Mouse (Mus musculus): ENCODE measurements around the gene Zswim9. TPM values are rescaled to one million over a fixed set of nuclear protein-coding genes. Genes with fewer than 3 reads are reported as not detected.

The Zswim9 gene
- polyA plus RNA-seq, 1 experiment, result 9.0 TPM

GRCm38 (mm10) chr7:13271704-13272103 lies 6.8 kb downstream of the Zswim9 start:
- no peak overlapping the region for H3K27ac ChIP-seq (ENCODE audit: insufficient read depth, low read length)
- H3K4me3 ChIP-seq (ENCODE audit: insufficient read depth, low read length), result no peak overlapping the region
- no peaks in the 10 kb centered on the region for H3K4me1 ChIP-seq (ENCODE audit: control insufficient read depth, insufficient read depth, low read length)
- TF ChIP-seq CTCF (IDR thresholded peaks at IDR 0.05; ENCODE audit: borderline replicate concordance, insufficient read depth, low read length), result no peak

- H3K4me1 ChIP-seq (ENCODE audit: control insufficient read depth, insufficient read depth, low read length), result no peaks in the 10 kb centered on the region
Measured at GRCm38 (mm10) chr7:13269394-13269793, 9.1 kb downstream of the Zswim9 start.

GRCm38 (mm10) chr7:13268749-13269260 lies 9.7 kb downstream of the Zswim9 start:
- TF ChIP-seq CTCF (IDR thresholded peaks at IDR 0.05; ENCODE audit: borderline replicate concordance, insufficient read depth, low read length) (no peak), POLR2A (IDR thresholded peaks at IDR 0.05; ENCODE audit: low read depth, low read length) (no peak)
- H3K4me3 ChIP-seq (ENCODE audit: insufficient read depth, low read length), result no peak overlapping the region

More at GRCm38 (mm10) chr7:13269394-13269793, 9.1 kb downstream of the Zswim9 start:
- TF ChIP-seq POLR2A (IDR thresholded peaks at IDR 0.05; ENCODE audit: low read depth, low read length), result no peak
- TF ChIP-seq CTCF (IDR thresholded peaks at IDR 0.05; ENCODE audit: borderline replicate concordance, insufficient read depth, low read length), result no peak
- Histone ChIP-seq H3K4me3 (ENCODE audit: insufficient read depth, low read length) (no peak overlapping the region), H3K27ac (ENCODE audit: insufficient read depth, low read length) (no peak overlapping the region)

GRCm38 (mm10) chr7:13264396-13264795 lies 14.1 kb downstream of the Zswim9 start:
- H3K27ac ChIP-seq (ENCODE audit: insufficient read depth, low read length), result no peak overlapping the region
- no peak overlapping the region for H3K4me3 ChIP-seq (ENCODE audit: insufficient read depth, low read length)
- TF ChIP-seq POLR2A (IDR thresholded peaks at IDR 0.05; ENCODE audit: low read depth, low read length), result no peak
- TF ChIP-seq CTCF (IDR thresholded peaks at IDR 0.05; ENCODE audit: borderline replicate concordance, insufficient read depth, low read length), result no peak
- H3K4me1 ChIP-seq (ENCODE audit: control insufficient read depth, insufficient read depth, low read length), result no peaks in the 10 kb centered on the region

More at GRCm38 (mm10) chr7:13268749-13269260, 9.7 kb downstream of the Zswim9 start:
- Histone ChIP-seq H3K27ac (ENCODE audit: insufficient read depth, low read length) (no peak overlapping the region), H3K4me1 (ENCODE audit: control insufficient read depth, insufficient read depth, low read length) (no peaks in the 10 kb centered on the region)

- Histone ChIP-seq H3K4me3 (ENCODE audit: insufficient read depth, low read length) (no peak overlapping the region), H3K27ac (ENCODE audit: insufficient read depth, low read length) (no peak overlapping the region), H3K4me1 (ENCODE audit: control insufficient read depth, insufficient read depth, low read length) (no peaks in the 10 kb centered on the region)
- no peak for TF ChIP-seq POLR2A (IDR thresholded peaks at IDR 0.05; ENCODE audit: low read depth, low read length)
- no peak for TF ChIP-seq CTCF (IDR thresholded peaks at IDR 0.05; ENCODE audit: borderline replicate concordance, insufficient read depth, low read length)
Measured at GRCm38 (mm10) chr7:13263851-13264250, 14.7 kb downstream of the Zswim9 start.

GRCm38 (mm10) chr7:13260746-13261700 lies 17.5 kb downstream of the Zswim9 start:
- TF ChIP-seq POLR2A (IDR thresholded peaks at IDR 0.05; ENCODE audit: low read depth, low read length), result no peak
- no peak for TF ChIP-seq CTCF (IDR thresholded peaks at IDR 0.05; ENCODE audit: borderline replicate concordance, insufficient read depth, low read length)

GRCm38 (mm10) chr7:13212720-13213119 lies 65.8 kb downstream of the Zswim9 start, which contains the start of gene Vmn1r89:
Gene Vmn1r89 (plus strand): TSS chr7:13213020.
- TF ChIP-seq CTCF (IDR thresholded peaks at IDR 0.05; ENCODE audit: borderline replicate concordance, insufficient read depth, low read length) (no peak), POLR2A (IDR thresholded peaks at IDR 0.05; ENCODE audit: low read depth, low read length) (no peak)
- no peak within 1 kb of the TSS for H3K4me3 ChIP-seq (ENCODE audit: insufficient read depth, low read length)
- no peak within 1 kb of the TSS for H3K27ac ChIP-seq (ENCODE audit: insufficient read depth, low read length)
- H3K4me1 ChIP-seq (ENCODE audit: control insufficient read depth, insufficient read depth, low read length), result no peaks in the 10 kb centered on the region

More at GRCm38 (mm10) chr7:13260746-13261700, 17.5 kb downstream of the Zswim9 start:
- Histone ChIP-seq H3K4me1 (ENCODE audit: control insufficient read depth, insufficient read depth, low read length) (no peaks in the 10 kb centered on the region), H3K4me3 (ENCODE audit: insufficient read depth, low read length) (no peak overlapping the region), H3K27ac (ENCODE audit: insufficient read depth, low read length) (no peak overlapping the region)

Other genes starting within 250 kb of the Zswim9 start
- 85.6 and 98.6 TPM in 2 replicates for gene Chmp2a, start 243.9 kb downstream of the Zswim9 start, polyA plus RNA-seq (2011; ENCODE audit: insufficient read length, low read depth, missing spikeins)
- 273 and 288 TPM in 2 replicates for gene Ube2m, start 240.4 kb downstream of the Zswim9 start, polyA plus RNA-seq (2011; ENCODE audit: insufficient read length, low read depth, missing spikeins)
- gene Mzf1, start 224.0 kb downstream of the Zswim9 start, polyA plus RNA-seq (2011; ENCODE audit: insufficient read length, low read depth, missing spikeins), result 0.80 and 1.0 TPM in 2 replicates
- not detected in 2 replicates for gene Vmn1r85, start 183.5 kb downstream of the Zswim9 start, polyA plus RNA-seq (2011; ENCODE audit: insufficient read length, low read depth, missing spikeins)
- not detected in 2 replicates for gene Vmn1r86, start 158.8 kb downstream of the Zswim9 start, polyA plus RNA-seq (2011; ENCODE audit: insufficient read length, low read depth, missing spikeins)
- 0.28 TPM in 1 of 2 replicates, not detected in the other for gene Vmn1r87, start 138.6 kb downstream of the Zswim9 start, polyA plus RNA-seq (2011; ENCODE audit: insufficient read length, low read depth, missing spikeins)
- 0.07 and 0.09 TPM in 2 replicates for gene Vmn1r88, start 119.2 kb downstream of the Zswim9 start, polyA plus RNA-seq (2011; ENCODE audit: insufficient read length, low read depth, missing spikeins)
- gene Vmn1r89, start 65.7 kb downstream of the Zswim9 start, polyA plus RNA-seq (2011; ENCODE audit: insufficient read length, low read depth, missing spikeins), result not detected in 2 replicates
- 29.9 and 37.1 TPM in 2 replicates for gene Lig1, start 1.4 kb downstream of the Zswim9 start, polyA plus RNA-seq (2011; ENCODE audit: insufficient read length, low read depth, missing spikeins)
- 0.48 and 1.1 TPM in 2 replicates for gene Pla2g4c, start 45.9 kb upstream of the Zswim9 start, polyA plus RNA-seq (2011; ENCODE audit: insufficient read length, low read depth, missing spikeins)
- not detected in 2 replicates for gene Cabp5, start 119.4 kb upstream of the Zswim9 start, polyA plus RNA-seq (2011; ENCODE audit: insufficient read length, low read depth, missing spikeins)
- not detected in 2 replicates for gene Bsph1, start 172.1 kb upstream of the Zswim9 start, polyA plus RNA-seq (2011; ENCODE audit: insufficient read length, low read depth, missing spikeins)